Mouse (Mus musculus) G1E (cell line): ENCODE results near the gene Pdzd2. TPM values are rescaled to one million over a fixed set of nuclear protein-coding genes. Genes with fewer than 3 reads are reported as not detected.

Experiments used
- ATAC-seq: 2 replicates; pipeline ENCODE4 v1.8.0; 2016; ENCODE audit warnings: mild to moderate bottlenecking; ENCODE audit not compliant: insufficient number of reproducible peaks, poor library complexity, low FRiP score, severe bottlenecking; ENCODE audit errors: extremely low read depth
- DNase-seq: peaks from one replicate; pipeline ENCODE4 v3.0.0; 2012; ENCODE audit warnings: low spot score
- H3K27me3 ChIP-seq: 2 replicates; pipeline ENCODE4 v1.6.1; 2012; ENCODE audit warnings: mild to moderate bottlenecking, low read length, inconsistent platforms; ENCODE audit not compliant: insufficient read depth
- H3K36me3 ChIP-seq: replicated peaks from 2 replicates; pipeline ENCODE3; 2012; ENCODE audit warnings: mild to moderate bottlenecking, inconsistent platforms
- H3K4me1 ChIP-seq: 2 replicates; pipeline ENCODE4 v1.6.1; 2012; ENCODE audit warnings: low read depth, low read length, inconsistent platforms, mixed read lengths; ENCODE audit not compliant: insufficient read depth
- H3K4me3 ChIP-seq: 2 replicates; pipeline ENCODE4 v1.5.1; 2012; ENCODE audit warnings: low read depth, mild to moderate bottlenecking, inconsistent platforms, low read length, moderate library complexity, mixed read lengths
- H3K9me3 ChIP-seq: replicated peaks from 2 replicates; pipeline ENCODE4 v1.6.1; 2012; ENCODE audit warnings: inconsistent platforms
- CTCF ChIP-seq: IDR thresholded peaks from 2 replicates; pipeline ENCODE4 v1.5.1; 2012; ENCODE audit warnings: low read depth, low read length, inconsistent platforms, mixed read lengths
- GATA1 ChIP-seq: IDR thresholded peaks from 2 replicates; pipeline ENCODE4 v1.6.1; 2012; ENCODE audit warnings: borderline replicate concordance, low read length, inconsistent platforms, mixed read lengths
- GATA2 ChIP-seq: IDR thresholded peaks from 2 replicates; pipeline ENCODE4 v1.6.1; 2012; ENCODE audit warnings: low read depth, low read length, inconsistent platforms, borderline replicate concordance
- POLR2AphosphoS5 ChIP-seq: IDR thresholded peaks from 2 replicates; pipeline ENCODE4 v1.6.1; 2012; ENCODE audit warnings: low read depth, low read length, inconsistent platforms; ENCODE audit not compliant: insufficient replicate concordance
- TAL1 ChIP-seq: conservative IDR thresholded peaks from 2 replicates; pipeline ENCODE4 v1.6.1; 2012; ENCODE audit warnings: low read depth, low read length, inconsistent platforms, mixed read lengths
- polyA plus RNA-seq: library from polyadenylated mRNA; stranded (reverse); fragments of >175 nt; gene quantifications from 2 replicates; pipeline ENCODE4 v1.2.3, GENCODE M21; 2012
- total RNA-seq, 2 experiments: library from RNA; stranded (forward) in 1 of 2; stranded (reverse) in 1 of 2; fragments of 200-1000 nt in 1 of 2; fragments of >200 nt in 1 of 2; fragmentation: Nextera tagmentation in 1 of 2; gene quantifications; 2 replicates each; pipeline ENCODE4 v1.2.3; 2014 to 2017

Gene Pdzd2
- total and polyA plus RNA-seq, 3 experiments: 0.18 to 1.8 (median 0.98) TPM

- DNase-seq (no peak), ATAC-seq (no peak)
- Histone ChIP-seq H3K9me3 (no peaks in the 10 kb centered on the region), H3K4me1 (no peaks in the 10 kb centered on the region), H3K4me3 (no peak overlapping the region), H3K36me3 (no peaks in the 10 kb centered on the region), H3K27me3 (no peaks in the 10 kb centered on the region; the same call in 1 of the 2 replicates)
- TF ChIP-seq CTCF (no peak), GATA1 (no peak), GATA2 (no peak), TAL1 (no peak), POLR2AphosphoS5 (no peak)
Observed at GRCm38 (mm10) chr15:12557663-12558436, 181.9 kb downstream of the Pdzd2 start.

- Histone ChIP-seq H3K4me1 (no peaks in the 10 kb centered on the region; the same call in 1 of the 2 replicates), H3K36me3 (no peaks in the 10 kb centered on the region), H3K27me3 (peaks cover 14% of the 10 kb centered on the region), H3K9me3 (no peaks in the 10 kb centered on the region), H3K4me3 (no peak overlapping the region)
- no peak for ATAC-seq
- no peak for DNase-seq
- TF ChIP-seq GATA1 (no peak), TAL1 (no peak), CTCF (no peak), GATA2 (no peak), POLR2AphosphoS5 (no peak)
Observed at GRCm38 (mm10) chr15:12553211-12553610, 186.5 kb downstream of the Pdzd2 start.

GRCm38 (mm10) chr15:12550919-12551318, 188.8 kb downstream of the Pdzd2 start:
- Histone ChIP-seq H3K36me3 (no peaks in the 10 kb centered on the region), H3K4me3 (no peak overlapping the region), H3K9me3 (no peaks in the 10 kb centered on the region), H3K4me1 (no peaks in the 10 kb centered on the region; the same call in 1 of the 2 replicates), H3K27me3 (peaks cover 24% of the 10 kb centered on the region)
- ATAC-seq (no peak), DNase-seq (no peak)
- no peak for TF ChIP-seq CTCF
- TF ChIP-seq POLR2AphosphoS5: no peak
- no peak for TF ChIP-seq GATA2
- no peak for TF ChIP-seq GATA1
- no peak for TF ChIP-seq TAL1

- no peak for TF ChIP-seq GATA2
- no peak for TF ChIP-seq CTCF
- TF ChIP-seq TAL1: no peak
- no peak for TF ChIP-seq POLR2AphosphoS5
- TF ChIP-seq GATA1: no peak
- Histone ChIP-seq H3K27me3 (peaks cover 24% of the 10 kb centered on the region), H3K36me3 (no peaks in the 10 kb centered on the region), H3K4me1 (no peaks in the 10 kb centered on the region; the same call in 1 of the 2 replicates), H3K4me3 (no peak overlapping the region), H3K9me3 (no peaks in the 10 kb centered on the region)
- ATAC-seq (no peak), DNase-seq (no peak)
Observed at GRCm38 (mm10) chr15:12550376-12550775, 189.3 kb downstream of the Pdzd2 start.

- ATAC-seq: no peak
- Histone ChIP-seq H3K9me3 (no peaks in the 10 kb centered on the region), H3K4me3 (no peak overlapping the region), H3K27me3 (peaks cover 24% of the 10 kb centered on the region), H3K4me1 (no peaks in the 10 kb centered on the region; the same call in 1 of the 2 replicates), H3K36me3 (no peaks in the 10 kb centered on the region)
- DNase-seq: no peak
- no peak for TF ChIP-seq POLR2AphosphoS5
- TF ChIP-seq TAL1: no peak
- TF ChIP-seq CTCF: no peak
- TF ChIP-seq GATA2: no peak
- TF ChIP-seq GATA1: no peak
Observed at GRCm38 (mm10) chr15:12549919-12550305, 189.8 kb downstream of the Pdzd2 start.

GRCm38 (mm10) chr15:12549271-12549918, 190.3 kb downstream of the Pdzd2 start:
- no peaks in the 10 kb centered on the region for H3K9me3 ChIP-seq
- H3K27me3 ChIP-seq: peaks cover 24% of the 10 kb centered on the region
- TF ChIP-seq POLR2AphosphoS5 (no peak), TAL1 (no peak), CTCF (no peak), GATA1 (no peak), GATA2 (no peak)
- H3K4me1 ChIP-seq: no peaks in the 10 kb centered on the region; the same call in 1 of the 2 replicates
- no peaks in the 10 kb centered on the region for H3K36me3 ChIP-seq
- H3K4me3 ChIP-seq: no peak overlapping the region
- no peak for DNase-seq
- no peak for ATAC-seq
